Mouse (Mus musculus): Measurements from ENCODE around the gene Exoc3l4. TPM values are rescaled to one million over a fixed set of nuclear protein-coding genes. Genes with fewer than 3 reads are reported as not detected.

Gene Exoc3l4
- polyA plus RNA-seq, 1 experiment from 2014 or later: 11.3 TPM

GRCm38 (mm10) chr12:111396997-111397396 is 19.8 kb upstream of the Exoc3l4 start:
- H3K9me3 ChIP-seq (replicated peaks; ENCODE audit: control insufficient read depth, low read length): no peaks in the 10 kb centered on the region
- no peaks in the 10 kb centered on the region for H3K36me3 ChIP-seq (ENCODE audit: control insufficient read depth, insufficient read depth, low read length)
- no peak overlapping the region for H3K4me2 ChIP-seq
- H3K9ac ChIP-seq (ENCODE audit: low read depth, low read length): no peak overlapping the region
- H3K4me1 ChIP-seq (ENCODE audit: control insufficient read depth, insufficient read depth, low read length): peaks cover 4% of the 10 kb centered on the region; the same call in 1 of the 2 replicates
- WGBS (ENCODE audit: insufficient replicate concordance): 57% methylated on average over 5 of the region's 5 CpGs
- ATAC-seq (replicated peaks; ENCODE audit: insufficient number of reproducible peaks, low FRiP score, low TSS enrichment): no peak
- no peak overlapping the region for H3K27ac ChIP-seq (ENCODE audit: low read depth, low read length)
- no peak overlapping the region for H3K4me3 ChIP-seq (ENCODE audit: low read depth, low read length)
- no peaks in the 10 kb centered on the region; the same call in 1 of the 2 replicates for H3K27me3 ChIP-seq (ENCODE audit: control insufficient read depth, insufficient read depth, low read length)

- 16% methylated on average over 15 of the region's 15 CpGs for WGBS (ENCODE audit: insufficient replicate concordance)
- Histone ChIP-seq H3K4me2 (peak overlapping the region; percentile 23; the same call in 1 of the 2 replicates), H3K9me3 (replicated peaks; ENCODE audit: control insufficient read depth, low read length) (no peaks in the 10 kb centered on the region), H3K27me3 (ENCODE audit: control insufficient read depth, insufficient read depth, low read length) (peaks cover 15% of the 10 kb centered on the region), H3K9ac (ENCODE audit: low read depth, low read length) (peak overlapping the region; percentile 29; the same call in 1 of the 2 replicates), H3K4me1 (ENCODE audit: control insufficient read depth, insufficient read depth, low read length) (peaks cover 6% of the 10 kb centered on the region), H3K4me3 (ENCODE audit: low read depth, low read length) (no peak overlapping the region), H3K27ac (ENCODE audit: low read depth, low read length) (no peak overlapping the region), H3K36me3 (ENCODE audit: control insufficient read depth, insufficient read depth, low read length) (no peaks in the 10 kb centered on the region)
- no peak for ATAC-seq (replicated peaks; ENCODE audit: insufficient number of reproducible peaks, low FRiP score, low TSS enrichment)
Observed at GRCm38 (mm10) chr12:111401454-111402184, 15.2 kb upstream of the Exoc3l4 start.

- H3K36me3 ChIP-seq (ENCODE audit: control insufficient read depth, insufficient read depth, low read length): no peaks in the 10 kb centered on the region
- H3K9ac ChIP-seq (ENCODE audit: low read depth, low read length): no peak overlapping the region
- H3K9me3 ChIP-seq (replicated peaks; ENCODE audit: control insufficient read depth, low read length): no peaks in the 10 kb centered on the region
- no peak overlapping the region for H3K4me2 ChIP-seq
- peaks cover 43% of the 10 kb centered on the region for H3K27me3 ChIP-seq (ENCODE audit: control insufficient read depth, insufficient read depth, low read length)
- no peak for ATAC-seq (replicated peaks; ENCODE audit: insufficient number of reproducible peaks, low FRiP score, low TSS enrichment)
- peaks cover 6% of the 10 kb centered on the region for H3K4me1 ChIP-seq (ENCODE audit: control insufficient read depth, insufficient read depth, low read length)
- 57% methylated on average over 10 of the region's 10 CpGs for WGBS (ENCODE audit: insufficient replicate concordance)
- no peak overlapping the region for H3K4me3 ChIP-seq (ENCODE audit: low read depth, low read length)
- no peak overlapping the region for H3K27ac ChIP-seq (ENCODE audit: low read depth, low read length)
Observed at GRCm38 (mm10) chr12:111404880-111405279, 11.9 kb upstream of the Exoc3l4 start.

GRCm38 (mm10) chr12:111406622-111407021 is 10.2 kb upstream of the Exoc3l4 start, which contains the start of gene Lbhd2:
Gene Lbhd2, plus strand, starts transcription at chr12:111406809.
- Histone ChIP-seq H3K4me2 (peak within 1 kb of the TSS; percentile 54), H3K4me1 (ENCODE audit: control insufficient read depth, insufficient read depth, low read length) (peaks cover 6% of the 10 kb centered on the region), H3K4me3 (ENCODE audit: low read depth, low read length) (peak within 1 kb of the TSS; percentile 25), H3K36me3 (ENCODE audit: control insufficient read depth, insufficient read depth, low read length) (no peaks in the 10 kb centered on the region), H3K27ac (ENCODE audit: low read depth, low read length) (no peak within 1 kb of the TSS), H3K9ac (ENCODE audit: low read depth, low read length) (no peak within 1 kb of the TSS), H3K27me3 (ENCODE audit: control insufficient read depth, insufficient read depth, low read length) (peaks cover 49% of the 10 kb centered on the region), H3K9me3 (replicated peaks; ENCODE audit: control insufficient read depth, low read length) (no peaks in the 10 kb centered on the region)
- 1% methylated on average over 24 of the region's 24 CpGs for WGBS (ENCODE audit: insufficient replicate concordance)
- no peak for ATAC-seq (replicated peaks; ENCODE audit: insufficient number of reproducible peaks, low FRiP score, low TSS enrichment)

GRCm38 (mm10) chr12:111409583-111409982 is 7.2 kb upstream of the Exoc3l4 start:
- Histone ChIP-seq H3K4me1 (ENCODE audit: control insufficient read depth, insufficient read depth, low read length) (peaks cover 18% of the 10 kb centered on the region), H3K9me3 (replicated peaks; ENCODE audit: control insufficient read depth, low read length) (no peaks in the 10 kb centered on the region), H3K27me3 (ENCODE audit: control insufficient read depth, insufficient read depth, low read length) (peaks cover 46% of the 10 kb centered on the region), H3K9ac (ENCODE audit: low read depth, low read length) (no peak overlapping the region), H3K4me2 (no peak overlapping the region), H3K4me3 (ENCODE audit: low read depth, low read length) (no peak overlapping the region), H3K27ac (ENCODE audit: low read depth, low read length) (no peak overlapping the region), H3K36me3 (ENCODE audit: control insufficient read depth, insufficient read depth, low read length) (no peaks in the 10 kb centered on the region)
- no peak for ATAC-seq (replicated peaks; ENCODE audit: insufficient number of reproducible peaks, low FRiP score, low TSS enrichment)
- WGBS (ENCODE audit: insufficient replicate concordance): 39% methylated on average over 5 of the region's 5 CpGs

GRCm38 (mm10) chr12:111411631-111412355 is 5.0 kb upstream of the Exoc3l4 start:
- Histone ChIP-seq H3K9ac (ENCODE audit: low read depth, low read length) (no peak overlapping the region), H3K9me3 (replicated peaks; ENCODE audit: control insufficient read depth, low read length) (no peaks in the 10 kb centered on the region), H3K4me3 (ENCODE audit: low read depth, low read length) (no peak overlapping the region), H3K27me3 (ENCODE audit: control insufficient read depth, insufficient read depth, low read length) (peaks cover 33% of the 10 kb centered on the region), H3K4me2 (no peak overlapping the region), H3K27ac (ENCODE audit: low read depth, low read length) (no peak overlapping the region), H3K4me1 (ENCODE audit: control insufficient read depth, insufficient read depth, low read length) (peaks cover 15% of the 10 kb centered on the region), H3K36me3 (ENCODE audit: control insufficient read depth, insufficient read depth, low read length) (no peaks in the 10 kb centered on the region)
- 73% methylated on average over 8 of the region's 8 CpGs for WGBS (ENCODE audit: insufficient replicate concordance)
- no peak for ATAC-seq (replicated peaks; ENCODE audit: insufficient number of reproducible peaks, low FRiP score, low TSS enrichment)

- peaks cover 21% of the 10 kb centered on the region for H3K4me1 ChIP-seq (ENCODE audit: control insufficient read depth, insufficient read depth, low read length)
- no peaks in the 10 kb centered on the region for H3K9me3 ChIP-seq (replicated peaks; ENCODE audit: control insufficient read depth, low read length)
- WGBS (ENCODE audit: insufficient replicate concordance): 11% methylated on average over 12 of the region's 12 CpGs
- peak overlapping the region; percentile 26 for H3K4me3 ChIP-seq (ENCODE audit: low read depth, low read length)
- peak overlapping the region; percentile 66 for H3K4me2 ChIP-seq
- no peaks in the 10 kb centered on the region for H3K36me3 ChIP-seq (ENCODE audit: control insufficient read depth, insufficient read depth, low read length)
- ATAC-seq (replicated peaks; ENCODE audit: insufficient number of reproducible peaks, low FRiP score, low TSS enrichment): peak; percentile 14; the same call in 1 of the 2 replicates
- peaks cover 23% of the 10 kb centered on the region for H3K27me3 ChIP-seq (ENCODE audit: control insufficient read depth, insufficient read depth, low read length)
- H3K27ac ChIP-seq (ENCODE audit: low read depth, low read length): peak overlapping the region; percentile 41
- peak overlapping the region; percentile 50 for H3K9ac ChIP-seq (ENCODE audit: low read depth, low read length)
Observed at GRCm38 (mm10) chr12:111412581-111413284, 4.1 kb upstream of the Exoc3l4 start.

GRCm38 (mm10) chr12:111413300-111413699 is 3.5 kb upstream of the Exoc3l4 start:
- H3K4me1 ChIP-seq (ENCODE audit: control insufficient read depth, insufficient read depth, low read length): peaks cover 21% of the 10 kb centered on the region
- peaks cover 20% of the 10 kb centered on the region for H3K27me3 ChIP-seq (ENCODE audit: control insufficient read depth, insufficient read depth, low read length)
- ATAC-seq (replicated peaks; ENCODE audit: insufficient number of reproducible peaks, low FRiP score, low TSS enrichment): peak; percentile 73
- H3K36me3 ChIP-seq (ENCODE audit: control insufficient read depth, insufficient read depth, low read length): no peaks in the 10 kb centered on the region
- H3K4me2 ChIP-seq: peak overlapping the region; percentile 66
- under 1% methylated on average over 21 of the region's 21 CpGs for WGBS (ENCODE audit: insufficient replicate concordance)
- peak overlapping the region; percentile 26 for H3K4me3 ChIP-seq (ENCODE audit: low read depth, low read length)
- H3K9ac ChIP-seq (ENCODE audit: low read depth, low read length): peak overlapping the region; percentile 50
- no peaks in the 10 kb centered on the region for H3K9me3 ChIP-seq (replicated peaks; ENCODE audit: control insufficient read depth, low read length)
- peak overlapping the region; percentile 41 for H3K27ac ChIP-seq (ENCODE audit: low read depth, low read length)

Data from heart, embryonic 11.5 days (tissue).